Mouse (Mus musculus) small intestine, adult 2 months (tissue): Measurements from ENCODE around the gene Nox4. TPM values are rescaled to one million over a fixed set of nuclear protein-coding genes. Genes with fewer than 3 reads are reported as not detected.

ENCODE experiments used
- H3K27ac ChIP-seq: fragments of 200-500 bp; 2 replicates; pipeline ENCODE4 v1.5.1; 2012; ENCODE audit warnings: low read depth, low read length, control low read depth, inconsistent platforms; ENCODE audit not compliant: insufficient read depth
- H3K27me3 ChIP-seq: fragments of 200-500 bp; 2 replicates; pipeline ENCODE4 v1.6.1; 2012; ENCODE audit warnings: mild to moderate bottlenecking, moderate library complexity, low read length, inconsistent platforms; ENCODE audit not compliant: control insufficient read depth, insufficient read depth
- H3K36me3 ChIP-seq: fragments of 200-500 bp; 2 replicates; pipeline ENCODE4 v1.6.1; 2012; ENCODE audit warnings: mild to moderate bottlenecking, low read length, control low read depth, inconsistent platforms; ENCODE audit not compliant: control insufficient read depth, insufficient read depth
- H3K4me1 ChIP-seq: fragments of 200-500 bp; 2 replicates; pipeline ENCODE4 v1.6.1; 2012; ENCODE audit warnings: low read length, inconsistent platforms, mixed read lengths; ENCODE audit not compliant: control insufficient read depth, insufficient read depth, insufficient read length
- H3K4me3 ChIP-seq: fragments of 200-500 bp; 2 replicates; pipeline ENCODE4 v1.5.1; 2012; ENCODE audit warnings: low read depth, mild to moderate bottlenecking, control low read depth, inconsistent platforms, low read length, moderate library complexity
- CTCF ChIP-seq: fragments of 200-500 bp; IDR thresholded peaks from 2 replicates; pipeline ENCODE4 v1.5.1; 2012; ENCODE audit warnings: low read depth, mild to moderate bottlenecking, control low read depth, inconsistent platforms, low read length, moderate library complexity, mixed read lengths; ENCODE audit not compliant: insufficient replicate concordance, insufficient read length; ENCODE audit errors: extremely low read depth
- POLR2A ChIP-seq: fragments of 200-500 bp; IDR thresholded peaks from 2 replicates; pipeline ENCODE4 v1.6.1; 2012; ENCODE audit warnings: low read depth, mild to moderate bottlenecking, control low read depth, inconsistent platforms, low read length, moderate library complexity
- WGBS: fragments of 180-500 bp; shearing (Covaris S2); methylation state at CpG from one replicate; pipeline ENCODE4 v1.1.7; 2018; 5-methylcytosine and 5-hydroxymethylcytosine counted together
- polyA plus RNA-seq: library from polyadenylated mRNA; depleted of rRNA; stranded (reverse); fragments of >200 nt; gene quantifications from 2 replicates; pipeline ENCODE4 v1.2.3, GENCODE M21; 2012

The Nox4 gene
- polyA plus RNA-seq, 1 experiment = 0.14 TPM

DNA sequence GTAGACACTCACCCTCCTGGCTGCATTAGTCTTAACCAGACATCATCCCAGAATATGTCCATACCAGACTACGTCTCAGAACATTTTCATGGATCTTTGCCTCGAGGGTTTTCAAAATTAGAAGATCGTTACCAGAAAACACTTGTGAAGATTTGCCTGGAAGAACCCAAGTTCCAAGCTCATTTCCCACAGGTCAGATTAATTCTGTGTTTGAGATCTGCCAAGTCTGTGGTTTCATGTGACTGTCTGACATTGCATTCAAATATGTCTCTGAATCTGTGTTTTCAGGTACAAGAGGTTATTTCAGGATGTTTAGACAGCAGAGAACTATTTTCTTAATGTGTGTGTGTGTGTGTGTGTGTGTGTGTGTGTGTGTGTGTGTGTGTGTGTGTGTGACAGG is 75.7 kb downstream of the Nox4 start:
- WGBS = 74% methylated on average over 3 of the region's 3 CpGs
- TF ChIP-seq CTCF (no peak), POLR2A (no peak)
- Histone ChIP-seq H3K4me3 (no peak overlapping the region), H3K36me3 (no peaks in the 10 kb centered on the region), H3K27me3 (no peaks in the 10 kb centered on the region), H3K4me1 (no peaks in the 10 kb centered on the region), H3K27ac (no peak overlapping the region)

DNA sequence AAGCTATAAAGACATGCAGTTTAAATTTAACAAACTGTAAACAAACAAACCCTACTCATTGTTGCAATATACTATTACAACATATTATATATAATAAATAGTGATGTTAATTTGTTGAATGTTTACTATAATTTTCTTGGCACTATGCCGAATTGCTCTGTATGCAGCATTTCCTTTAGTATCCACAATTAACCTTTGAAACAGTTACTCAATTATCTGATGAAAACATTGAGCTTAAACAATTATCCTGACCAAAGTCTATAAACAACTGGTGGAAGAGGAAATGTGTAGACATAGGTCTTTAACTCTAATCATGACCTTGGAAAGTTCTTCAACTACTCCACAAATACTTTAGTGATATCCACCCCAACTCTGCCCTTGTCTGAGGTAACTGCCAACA is 76.2 kb downstream of the Nox4 start:
- 20% methylated on average over 1 of the region's 1 CpGs for WGBS
- Histone ChIP-seq H3K36me3 (no peaks in the 10 kb centered on the region), H3K4me1 (no peaks in the 10 kb centered on the region), H3K27ac (no peak overlapping the region), H3K27me3 (no peaks in the 10 kb centered on the region), H3K4me3 (no peak overlapping the region)
- no peak for TF ChIP-seq POLR2A
- TF ChIP-seq CTCF = no peak

DNA sequence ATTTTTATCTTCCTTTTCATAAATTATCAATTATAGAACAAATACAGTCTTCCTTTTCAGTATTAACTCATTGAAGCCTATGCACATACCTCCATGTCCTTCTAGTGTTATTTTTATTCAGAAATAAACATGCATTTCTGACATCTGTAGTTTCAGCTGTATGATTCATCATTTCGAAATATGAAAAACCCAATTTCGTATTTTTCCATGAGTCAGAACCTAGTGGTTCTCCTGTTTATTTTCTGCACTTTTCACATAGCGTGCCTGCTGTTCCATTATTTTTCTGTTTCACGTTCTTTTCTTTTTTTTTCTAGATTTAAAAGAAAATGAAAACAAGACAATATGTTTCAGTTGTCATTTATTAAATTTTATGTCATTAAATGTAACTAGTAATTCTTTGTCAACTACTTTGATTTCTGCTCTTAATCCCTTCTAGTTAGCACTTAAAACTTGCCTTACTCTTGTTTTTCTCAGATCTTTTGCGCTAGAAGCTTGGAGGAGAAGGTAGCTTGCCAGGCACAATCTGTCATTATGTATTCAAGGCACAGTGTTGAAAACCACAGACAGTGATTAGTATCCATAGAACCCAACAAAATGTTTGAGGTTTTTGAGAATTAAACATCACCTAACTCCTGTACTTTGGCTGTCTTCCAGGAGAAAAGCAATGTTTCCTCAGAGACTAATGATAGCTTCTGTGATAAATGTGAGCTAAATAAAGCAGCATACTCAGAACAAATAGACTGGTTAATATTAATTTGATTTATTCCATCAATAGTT is 85.1 kb downstream of the Nox4 start:
- WGBS = 78% methylated on average over 5 of the region's 5 CpGs
- Histone ChIP-seq H3K4me3 (no peak overlapping the region), H3K4me1 (no peaks in the 10 kb centered on the region), H3K27ac (no peak overlapping the region), H3K36me3 (no peaks in the 10 kb centered on the region), H3K27me3 (no peaks in the 10 kb centered on the region)
- TF ChIP-seq POLR2A (no peak), CTCF (no peak)

DNA sequence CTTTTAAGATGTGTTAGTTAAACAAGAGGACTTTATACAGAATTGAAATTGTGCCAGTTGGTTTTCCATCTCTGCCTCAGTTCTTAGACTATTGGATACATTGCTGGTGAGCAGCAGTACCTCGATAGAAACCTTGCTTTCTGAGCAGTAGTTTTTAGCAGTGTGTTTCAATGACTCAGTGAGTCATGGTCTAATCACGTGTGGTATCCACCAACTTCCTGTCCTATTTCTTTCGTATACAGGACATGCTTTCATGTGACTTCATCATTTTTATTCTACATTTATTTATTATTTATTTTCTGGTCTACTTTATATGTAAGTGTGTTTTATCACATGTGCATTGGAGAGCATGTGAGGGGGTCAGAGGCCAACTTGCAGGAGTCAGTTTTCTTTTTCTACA is 99.7 kb downstream of the Nox4 start:
- Histone ChIP-seq H3K4me3 (no peak overlapping the region), H3K27ac (no peak overlapping the region), H3K36me3 (no peaks in the 10 kb centered on the region), H3K27me3 (no peaks in the 10 kb centered on the region), H3K4me1 (no peaks in the 10 kb centered on the region)
- WGBS = 63% methylated on average over 3 of the region's 3 CpGs
- TF ChIP-seq POLR2A (no peak), CTCF (no peak)

- no peak overlapping the region for H3K4me3 ChIP-seq
- no peaks in the 10 kb centered on the region for H3K27me3 ChIP-seq
- no peak for TF ChIP-seq CTCF
- no peak for TF ChIP-seq POLR2A
- H3K27ac ChIP-seq = no peak overlapping the region
- WGBS = 55% methylated on average over 2 of the region's 2 CpGs
- H3K4me1 ChIP-seq = no peaks in the 10 kb centered on the region
- H3K36me3 ChIP-seq = no peaks in the 10 kb centered on the region
These were observed 106.9 kb downstream of the Nox4 start for GRCm38 (mm10) chr7:87352818-87353217.

DNA sequence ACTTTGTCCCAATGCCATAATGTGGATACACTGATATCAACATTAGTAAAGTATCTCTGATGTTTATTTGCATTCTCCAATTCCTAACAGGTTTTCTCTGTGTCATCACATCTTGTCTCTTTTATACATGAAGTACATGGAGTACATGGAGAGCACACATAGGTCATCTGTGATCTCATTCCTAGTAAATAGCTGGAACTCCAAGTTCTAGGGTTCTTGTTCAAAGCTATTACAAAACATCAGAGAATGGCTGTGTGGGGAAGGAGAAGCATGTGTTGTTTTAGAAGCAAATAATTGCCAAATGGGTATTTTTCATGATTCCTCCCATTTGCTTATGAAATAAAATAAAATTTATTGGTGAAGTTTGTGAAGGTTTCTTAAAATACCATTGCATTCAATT is 121.9 kb downstream of the Nox4 start:
- no peak for TF ChIP-seq POLR2A
- TF ChIP-seq CTCF = no peak
- Histone ChIP-seq H3K36me3 (no peaks in the 10 kb centered on the region), H3K4me1 (no peaks in the 10 kb centered on the region), H3K27me3 (no peaks in the 10 kb centered on the region), H3K4me3 (no peak overlapping the region), H3K27ac (no peak overlapping the region)

- Histone ChIP-seq H3K4me3 (no peak overlapping the region), H3K27me3 (no peaks in the 10 kb centered on the region), H3K4me1 (no peaks in the 10 kb centered on the region), H3K36me3 (no peaks in the 10 kb centered on the region), H3K27ac (no peak overlapping the region)
- TF ChIP-seq CTCF (no peak), POLR2A (no peak)
- WGBS = 83% methylated on average over 1 of the region's 1 CpGs
These were observed 123.2 kb downstream of the Nox4 start for GRCm38 (mm10) chr7:87369131-87369530.
